Mouse (Mus musculus) spleen, adult 2 months (tissue): ENCODE results near the gene Smarcal1. TPM values are rescaled to one million over a fixed set of nuclear protein-coding genes. Genes with fewer than 3 reads are reported as not detected.

ENCODE experiments used
- DNase-seq, 2 experiments: peaks; one replicate each; pipeline versions ENCODE4 v3.0.0 to v3.0.0-alpha.2; 2012 to 2021; ENCODE audit warnings: low spot score in 2 of 2, low read depth in 1 of 2
- H3K27ac ChIP-seq: fragments of 200-500 bp; 2 replicates; pipeline ENCODE4 v1.5.1; 2012; ENCODE audit warnings: low read length, inconsistent platforms; ENCODE audit not compliant: insufficient read depth
- H3K27me3 ChIP-seq: fragments of 200-500 bp; 2 replicates; pipeline ENCODE4 v1.6.1; 2012; ENCODE audit warnings: mild to moderate bottlenecking, moderate library complexity, low read length, inconsistent platforms; ENCODE audit not compliant: control insufficient read depth, insufficient read depth
- H3K36me3 ChIP-seq: fragments of 200-500 bp; 2 replicates; pipeline ENCODE4 v1.6.1; 2012; ENCODE audit warnings: mild to moderate bottlenecking, low read length, inconsistent platforms; ENCODE audit not compliant: control insufficient read depth, insufficient read depth
- H3K4me1 ChIP-seq: fragments of 200-500 bp; 2 replicates; pipeline ENCODE4 v1.6.1; 2011; ENCODE audit warnings: inconsistent platforms; ENCODE audit not compliant: control insufficient read depth, insufficient read depth, insufficient read length
- H3K4me3 ChIP-seq: fragments of 200-500 bp; 2 replicates; pipeline ENCODE4 v1.5.1; 2011; ENCODE audit warnings: mild to moderate bottlenecking, inconsistent platforms; ENCODE audit not compliant: insufficient read depth, insufficient read length; ENCODE audit errors: extremely low read depth
- CTCF ChIP-seq: fragments of 200-500 bp; IDR thresholded peaks from 2 replicates; pipeline ENCODE4 v1.5.1; 2011; ENCODE audit warnings: mild to moderate bottlenecking, inconsistent platforms; ENCODE audit not compliant: insufficient read depth, insufficient read length, insufficient replicate concordance; ENCODE audit errors: extremely low read depth
- POLR2A ChIP-seq: fragments of 200-500 bp; IDR thresholded peaks from 2 replicates; pipeline ENCODE4 v1.6.1; 2011; ENCODE audit warnings: low read depth, low read length, inconsistent platforms
- WGBS: fragments of 180-500 bp; shearing (Covaris S2); methylation state at CpG from one replicate; pipeline ENCODE4 v1.1.7; 2018; 5-methylcytosine and 5-hydroxymethylcytosine counted together
- polyA plus RNA-seq: library from polyadenylated mRNA; depleted of rRNA; stranded (reverse); fragments of >200 nt; gene quantifications from 2 replicates; pipeline ENCODE4 v1.2.3, GENCODE M21; 2012; rRNA removed

Smarcal1 gene
- 23.1 and 24.6 TPM in 2 replicates for polyA plus RNA-seq

DNA sequence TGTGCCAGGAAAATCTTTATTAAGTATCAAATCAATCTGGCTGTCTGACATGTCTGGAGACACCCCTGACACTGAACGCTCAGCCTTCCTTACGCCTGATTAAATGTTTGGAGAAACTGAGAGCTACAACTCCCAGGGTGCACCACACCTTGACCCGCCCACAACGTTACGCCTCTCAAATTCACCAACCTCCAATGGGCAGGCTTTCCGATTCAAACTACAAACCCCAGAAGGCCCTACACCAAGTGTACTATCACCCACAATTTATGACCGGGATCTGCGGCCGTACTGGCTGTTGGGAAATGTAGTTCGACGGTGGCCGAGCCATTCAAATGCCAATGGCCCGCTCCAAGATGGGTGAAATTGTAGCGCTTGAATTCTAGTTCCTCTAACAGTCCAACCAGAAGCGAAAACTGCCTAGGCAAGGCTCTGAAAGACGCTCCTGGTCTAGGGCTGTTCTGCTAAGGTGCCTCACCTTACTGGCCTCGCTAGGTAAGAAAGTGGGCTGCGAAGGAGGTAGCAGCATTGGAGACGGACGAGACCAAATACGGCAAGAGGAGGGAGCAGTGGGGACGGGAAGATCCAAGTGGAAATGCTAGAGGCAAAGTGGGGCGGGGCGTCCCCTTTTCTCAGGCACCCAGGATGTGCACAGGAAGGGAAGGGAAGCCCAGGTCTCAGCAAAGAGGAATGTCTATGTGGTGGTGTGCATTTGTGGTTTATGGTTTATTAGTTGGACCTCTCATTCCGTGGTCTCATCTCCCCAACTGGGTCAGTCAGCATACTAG is at the start of gene Smarcal1:
Smarcal1 (plus strand) TSS at position 305 of the 785 bp plus-strand sequence.
- DNase-seq = peak; percentile 90 to 93
- Histone ChIP-seq H3K4me3 (peak within 1 kb of the TSS; percentile 85), H3K27ac (peak within 1 kb of the TSS; percentile 72), H3K27me3 (no peaks in the 10 kb centered on the region), H3K36me3 (peaks cover 15% of the 10 kb centered on the region), H3K4me1 (0 out of 2 replicates have a peak, but pooled peaks cover 2% of the 10 kb centered on the region)
- WGBS = under 1% methylated on average over 25 of the region's 25 CpGs
- TF ChIP-seq POLR2A (peak; percentile 50; the same call in 1 of the 2 replicates), CTCF (no peak)

DNA sequence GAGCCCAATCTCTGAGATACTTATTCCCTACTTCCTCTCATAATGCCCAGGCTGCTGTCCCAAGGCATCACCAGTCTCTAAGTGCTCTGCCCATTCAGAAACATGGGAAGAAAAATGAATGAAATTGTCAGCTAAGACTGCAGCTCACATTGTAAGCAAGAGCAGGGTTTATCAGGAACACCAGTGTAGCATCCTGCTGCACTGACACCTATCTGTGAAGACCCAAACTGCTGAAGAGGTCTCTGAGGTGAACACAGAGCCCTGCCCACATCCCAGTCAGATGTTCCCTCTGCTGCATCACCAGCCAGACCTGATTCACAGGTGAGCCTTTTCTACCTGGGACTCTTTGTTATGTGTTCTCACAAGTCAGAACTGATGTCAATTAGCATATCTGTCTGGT is 49.6 kb upstream of the Smarcal1 start:
- H3K27ac ChIP-seq = no peak overlapping the region
- H3K27me3 ChIP-seq = peaks cover 5% of the 10 kb centered on the region; the same call in 1 of the 2 replicates
- no peak overlapping the region for H3K4me3 ChIP-seq
- H3K4me1 ChIP-seq = no peaks in the 10 kb centered on the region
- no peak for DNase-seq
- H3K36me3 ChIP-seq = no peaks in the 10 kb centered on the region
- TF ChIP-seq POLR2A (no peak), CTCF (no peak)

DNA sequence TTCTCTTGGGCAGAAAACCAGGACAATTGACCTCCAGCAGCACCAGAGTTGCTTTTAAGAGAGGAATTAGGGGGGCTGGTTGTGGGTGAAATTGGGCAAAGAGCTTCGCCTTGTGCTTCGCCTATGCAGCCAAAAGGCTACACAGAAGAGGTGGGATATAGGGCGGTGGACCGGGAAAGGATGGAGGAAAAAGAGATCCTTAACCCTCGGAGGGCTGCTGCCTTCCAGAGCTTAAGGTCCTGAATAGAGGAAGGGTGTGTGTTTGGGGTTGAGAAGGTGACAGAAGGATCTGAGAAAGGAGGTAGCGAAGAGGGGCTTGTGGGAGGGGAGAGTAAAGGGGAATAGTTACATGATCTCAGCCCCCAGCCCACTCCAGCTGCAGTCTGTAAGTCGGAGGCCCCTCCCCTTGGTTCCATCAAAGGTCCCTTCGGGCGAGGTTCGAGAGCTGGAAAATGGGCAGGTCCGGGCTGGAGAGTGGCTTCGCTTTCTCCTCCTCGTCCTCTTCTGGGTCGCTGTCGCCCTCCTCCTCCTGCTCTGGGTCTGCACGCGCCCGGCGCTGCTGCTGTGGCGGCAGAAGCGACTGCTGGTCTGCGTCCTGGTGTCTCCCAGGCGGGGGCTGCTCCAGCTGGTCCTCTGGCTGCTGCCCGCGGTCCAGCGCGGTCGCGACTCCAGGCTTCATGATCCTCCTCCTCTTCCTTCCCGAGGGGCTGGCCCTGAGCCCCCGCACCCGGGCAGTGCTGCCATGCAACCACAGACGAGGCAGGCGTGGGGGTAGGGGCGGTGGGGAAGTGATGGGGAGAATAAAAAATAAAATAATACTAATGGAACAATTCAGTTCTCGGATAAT is 47.1 kb upstream of the Smarcal1 start:
- 8% methylated on average over 36 of the region's 36 CpGs for WGBS
- Histone ChIP-seq H3K4me1 (no peaks in the 10 kb centered on the region), H3K4me3 (no peak overlapping the region), H3K27me3 (peaks cover 5% of the 10 kb centered on the region; the same call in 1 of the 2 replicates), H3K27ac (no peak overlapping the region), H3K36me3 (no peaks in the 10 kb centered on the region)
- TF ChIP-seq CTCF (no peak), POLR2A (no peak)
- no peak for DNase-seq

DNA sequence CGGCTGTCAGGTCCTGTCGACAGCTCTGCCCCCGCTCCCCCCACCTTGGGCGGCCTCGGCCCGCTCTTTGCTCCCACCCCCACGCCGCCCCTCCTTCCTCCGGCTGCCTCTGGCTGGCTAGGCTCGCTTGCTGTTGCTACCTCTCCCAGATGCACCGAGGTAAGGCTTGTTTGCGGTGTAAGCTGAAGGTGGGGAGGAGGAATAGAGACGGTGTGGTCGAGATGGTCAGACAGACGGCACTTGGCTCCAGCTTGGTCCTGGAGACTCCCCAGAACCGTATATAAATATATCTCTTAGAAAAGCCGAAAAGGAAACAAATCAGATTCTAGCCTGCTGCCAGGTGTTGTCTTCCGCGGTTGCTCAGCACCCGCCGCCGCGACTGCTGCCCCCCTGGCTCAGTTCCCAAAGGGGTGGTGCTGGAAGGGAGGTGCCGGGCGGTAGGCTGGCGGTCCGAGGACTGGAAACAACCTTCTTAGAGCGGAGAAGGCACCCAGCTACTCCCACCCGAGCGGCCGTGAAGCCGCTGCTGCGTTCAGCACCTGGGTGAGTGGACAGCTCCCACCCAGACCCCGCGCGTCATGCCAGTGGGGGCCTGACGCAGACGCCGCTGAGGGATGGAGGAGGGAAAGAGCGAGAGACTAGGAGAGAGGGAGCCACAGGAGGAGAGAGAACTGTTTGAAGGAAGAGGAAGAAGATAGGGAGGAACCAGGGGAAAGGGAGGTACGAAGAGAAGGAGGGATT is 46.3 kb upstream of the Smarcal1 start, which contains the start of gene March4:
March4 (minus strand) TSS at position 320 of the 741 bp plus-strand sequence.
- peak in 1 of 2 experiments; percentile 4 for DNase-seq
- H3K4me3 ChIP-seq = no peak within 1 kb of the TSS
- no peaks in the 10 kb centered on the region for H3K4me1 ChIP-seq
- peaks cover 5% of the 10 kb centered on the region; the same call in 1 of the 2 replicates for H3K27me3 ChIP-seq
- 4% methylated on average over 41 of the region's 41 CpGs for WGBS
- no peaks in the 10 kb centered on the region for H3K36me3 ChIP-seq
- TF ChIP-seq CTCF (no peak), POLR2A (no peak)
- H3K27ac ChIP-seq = no peak within 1 kb of the TSS

DNA sequence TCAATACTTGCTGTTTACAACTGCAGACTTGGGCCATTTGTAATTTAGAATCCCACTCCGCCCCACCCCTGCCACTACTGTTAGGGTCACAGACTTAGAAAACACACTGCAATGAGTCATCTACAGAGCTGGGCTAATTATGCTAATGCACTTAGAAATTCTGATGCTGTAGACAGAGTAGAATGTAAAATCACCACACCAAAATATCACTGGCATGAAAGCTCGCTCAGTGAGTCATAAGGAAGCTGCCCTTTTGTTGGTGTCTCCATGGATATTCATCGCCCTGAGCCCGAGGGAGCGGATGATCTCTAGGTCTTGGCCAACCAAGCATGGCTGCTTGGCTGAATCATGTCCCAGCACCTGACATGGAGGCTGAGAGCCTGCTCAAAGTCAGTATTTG is 44.8 kb upstream of the Smarcal1 start:
- WGBS = 83% methylated on average over 5 of the region's 5 CpGs
- Histone ChIP-seq H3K4me1 (no peaks in the 10 kb centered on the region), H3K27me3 (peaks cover 5% of the 10 kb centered on the region; the same call in 1 of the 2 replicates), H3K4me3 (no peak overlapping the region), H3K36me3 (no peaks in the 10 kb centered on the region), H3K27ac (no peak overlapping the region)
- DNase-seq = no peak
- no peak for TF ChIP-seq CTCF
- TF ChIP-seq POLR2A = no peak

DNA sequence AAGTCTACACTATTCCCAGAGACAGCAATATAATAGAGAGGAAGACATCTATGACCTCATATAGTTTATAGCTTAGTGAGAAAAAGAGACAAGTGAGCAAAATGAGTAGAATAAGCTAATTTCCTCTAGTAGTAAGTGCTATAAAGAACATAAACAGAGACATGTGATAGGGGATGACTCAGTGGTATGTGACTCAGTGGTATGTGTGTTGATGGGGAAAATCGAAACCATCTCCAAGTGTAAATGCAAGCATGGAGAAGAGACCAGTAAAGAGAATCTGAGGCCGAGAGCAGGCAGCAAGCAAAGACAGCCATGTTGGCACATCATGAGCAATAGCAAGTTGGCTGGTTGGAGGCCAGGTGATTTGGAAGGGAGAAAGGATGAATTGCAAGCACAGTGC is 32.7 kb upstream of the Smarcal1 start:
- no peak for TF ChIP-seq CTCF
- TF ChIP-seq POLR2A = no peak
- H3K4me1 ChIP-seq = no peaks in the 10 kb centered on the region
- DNase-seq = no peak
- 89% methylated on average over 2 of the region's 2 CpGs for WGBS
- no peak overlapping the region for H3K4me3 ChIP-seq
- no peak overlapping the region for H3K27ac ChIP-seq
- H3K36me3 ChIP-seq = no peaks in the 10 kb centered on the region
- no peaks in the 10 kb centered on the region for H3K27me3 ChIP-seq
